Mouse (Mus musculus): ENCODE data around the gene Gckr. TPM values are rescaled to one million over a fixed set of nuclear protein-coding genes. Genes with fewer than 3 reads are reported as not detected.
A peak's percentile ranks its signal among the peaks of the same experiment; 100 is the strongest.
"Not testable (repeated sequence)": the region's sequence is repeated elsewhere in the genome, so short reads cannot be mapped to it uniquely, and the experiment has no call there.

Gene Gckr
- total RNA-seq, 2 experiments from 2014 or later = 0.14 to 0.27 TPM

GRCm38 (mm10) chr5:31295606-31296141 lies 1.6 kb upstream of the Gckr start, which contains the start of gene Fndc4:
Gene Fndc4, minus strand, starts transcription at chr5:31296080.
- peak; percentile 45 for DNase-seq

GRCm38 (mm10) chr5:31297981-31298380 lies 738 bp downstream of the Gckr start:
- DNase-seq = no peak

GRCm38 (mm10) chr5:31298486-31298885 lies 1.2 kb downstream of the Gckr start:
- DNase-seq = no peak

- DNase-seq = no peak
Observed at GRCm38 (mm10) chr5:31301866-31302265, 4.6 kb downstream of the Gckr start.

- DNase-seq = no peak
Observed at GRCm38 (mm10) chr5:31303093-31303492, 5.8 kb downstream of the Gckr start.

- DNase-seq = no peak
Observed at GRCm38 (mm10) chr5:31312806-31313205, 15.6 kb downstream of the Gckr start.

- no peak for DNase-seq
Observed at GRCm38 (mm10) chr5:31322776-31323175, 25.5 kb downstream of the Gckr start.

- no peak for DNase-seq
Observed at GRCm38 (mm10) chr5:31324085-31324484, 26.8 kb downstream of the Gckr start.

- DNase-seq = no peak
Observed at GRCm38 (mm10) chr5:31326850-31327249, 29.6 kb downstream of the Gckr start.

- DNase-seq = peak; percentile 41
Observed at GRCm38 (mm10) chr5:31328255-31328654, 31.0 kb downstream of the Gckr start.

- not testable (repeated sequence) for DNase-seq
Observed at GRCm38 (mm10) chr5:31357586-31357985, 60.3 kb downstream of the Gckr start.

GRCm38 (mm10) chr5:31360955-31361354 lies 63.7 kb downstream of the Gckr start:
- DNase-seq = no peak

Other genes starting within 250 kb of the Gckr start
- gene Atraid, start 249.1 kb upstream of the Gckr start, total RNA-seq (2021) = 10 to 100 TPM; 67.8 to 75.2 TPM
- gene Slc5a6, start 248.5 kb upstream of the Gckr start, total RNA-seq (2021) = 1 to 10 TPM; 2.9 to 3.5 TPM
- 10 to 100 TPM; 20.0 to 29.6 TPM for gene Cad, start 242.7 kb upstream of the Gckr start, total RNA-seq (2021)
- gene Dnajc5g, start 191.2 kb upstream of the Gckr start, total RNA-seq (2021) = not detected
- gene Slc30a3, start 189.2 kb upstream of the Gckr start, total RNA-seq (2021) = under 1 TPM; 0.27 to 0.28 TPM
- 100 to 1,000 TPM; 161 to 173 TPM for gene Trim54, start 180.7 kb upstream of the Gckr start, total RNA-seq (2021)
- not detected for gene Ucn, start 158.6 kb upstream of the Gckr start, total RNA-seq (2021)
- 10 to 100 TPM; 40.2 to 41.2 TPM for gene Mpv17, start 143.2 kb upstream of the Gckr start, total RNA-seq (2021)
- gene Gm29609, start 117.5 kb upstream of the Gckr start, total RNA-seq (2021) = 1 to 10 TPM in 1 of 2 experiments, under 1 TPM in 1; 0.35 to 1.2 TPM
- 10 to 100 TPM; 30.7 to 37.4 TPM for gene Gtf3c2, start 117.3 kb upstream of the Gckr start, total RNA-seq (2021)
- gene Snx17, start 104.2 kb upstream of the Gckr start, total RNA-seq (2021) = 10 to 100 TPM; 57.8 to 58.4 TPM
- 10 to 100 TPM; 47.9 to 49.8 TPM for gene Eif2b4, start 104.0 kb upstream of the Gckr start, total RNA-seq (2021)
- gene Zfp513, start 95.1 kb upstream of the Gckr start, total RNA-seq (2021) = 10 to 100 TPM in 1 of 2 experiments, 1 to 10 TPM in 1; 8.2 to 12.1 TPM
- gene Ppm1g, start 76.8 kb upstream of the Gckr start, total RNA-seq (2021) = 10 to 100 TPM; 41.7 to 43.9 TPM
- 10 to 100 TPM; 74.7 to 76.3 TPM for gene Nrbp1, start 56.6 kb upstream of the Gckr start, total RNA-seq (2021)
- not detected for gene Gm9970, start 56.2 kb upstream of the Gckr start, total RNA-seq (2021)
- gene Krtcap3, start 45.8 kb upstream of the Gckr start, total RNA-seq (2021) = 1 to 10 TPM; 1.5 to 3.0 TPM
- 10 to 100 TPM; 20.2 to 27.7 TPM for gene Ift172, start 6.3 kb upstream of the Gckr start, total RNA-seq (2021)
- 1 to 10 TPM; 8.8 to 10.0 TPM for gene Fndc4, start 1.4 kb upstream of the Gckr start, total RNA-seq (2021)
- gene Zfp512, start 155.0 kb downstream of the Gckr start, total RNA-seq (2021) = 10 to 100 TPM; 12.4 to 17.4 TPM
- gene 4930548H24Rik, start 188.3 kb downstream of the Gckr start, total RNA-seq (2021) = under 1 TPM; 0.28 to 0.29 TPM
- gene Gpn1, start 197.3 kb downstream of the Gckr start, total RNA-seq (2021) = 10 to 100 TPM; 19.9 to 22.0 TPM
- 10 to 100 TPM; 21.7 to 22.3 TPM for gene Slc4a1ap, start 229.6 kb downstream of the Gckr start, total RNA-seq (2021)
- gene Supt7l, start 230.4 kb downstream of the Gckr start, total RNA-seq (2021) = 10 to 100 TPM; 10.7 to 11.9 TPM

All from gastrocnemius, postnatal 10 days (tissue).